Mouse (Mus musculus): ENCODE measurements around the gene Vps33b.

GRCm38 (mm10) chr7:80284391-80284790 lies 14.9 kb downstream of the Vps33b start:
- no peak for TF ChIP-seq CTCF (IDR thresholded peaks at IDR 0.05; ENCODE audit: borderline replicate concordance, insufficient read depth, low read length)
- TF ChIP-seq POLR2A (IDR thresholded peaks at IDR 0.05; ENCODE audit: low read depth, low read length): no peak

Measured in embryonic fibroblast, embryonic 13.5 days (primary cell).